Mouse (Mus musculus): ENCODE results near the gene Rab5b. TPM values are rescaled to one million over a fixed set of nuclear protein-coding genes. Genes with fewer than 3 reads are reported as not detected.

Rab5b gene
- total and polyA plus RNA-seq, 2 experiments = 74.0 to 80.5 TPM

DNA sequence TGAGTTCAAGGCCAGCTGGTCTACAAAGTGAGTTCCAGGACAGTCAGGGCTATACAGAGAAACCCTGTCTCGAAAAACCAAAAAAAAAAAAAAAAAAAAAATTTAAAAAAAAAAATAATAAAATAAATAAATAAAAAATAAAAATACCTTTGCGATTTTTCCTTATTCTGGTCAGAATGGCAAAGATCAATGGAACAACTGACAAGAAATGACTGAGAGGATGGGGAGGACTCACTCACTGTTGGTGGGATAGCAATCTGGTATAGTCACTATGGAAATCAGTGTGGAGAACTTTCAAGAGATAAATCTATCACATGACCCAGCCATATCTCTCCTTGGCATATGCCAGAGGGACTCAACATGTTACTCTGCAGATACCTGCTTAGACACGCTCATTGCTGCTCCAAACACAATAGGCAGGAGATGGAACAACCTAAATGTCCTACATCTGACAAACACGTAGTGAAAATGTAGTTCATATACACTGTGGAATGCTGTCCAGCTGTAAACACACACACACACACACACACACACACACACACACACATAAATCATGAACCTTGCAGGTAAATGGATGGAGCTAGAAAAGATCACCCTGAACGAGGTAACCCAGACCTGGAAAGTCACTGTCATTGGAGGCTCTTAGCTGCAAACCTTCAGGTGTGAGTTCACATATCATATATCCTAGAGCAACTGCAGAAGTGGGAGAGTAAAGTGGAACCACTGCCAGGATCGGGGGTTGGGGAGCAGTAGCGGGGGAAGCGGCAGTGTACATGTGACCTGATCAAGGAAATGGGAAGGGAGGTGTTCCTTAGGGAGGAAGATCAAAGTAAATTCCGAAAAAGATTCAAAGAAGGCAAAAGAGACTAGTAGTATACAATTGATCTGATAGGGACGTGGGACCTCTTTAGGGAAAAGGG is 68.4 kb downstream of the Rab5b start:
- peaks cover 13% of the 10 kb centered on the region for H3K36me3 ChIP-seq (ENCODE audit: control insufficient read depth, insufficient read depth, low read length)
- no peak overlapping the region for H3K4me3 ChIP-seq (ENCODE audit: insufficient read depth, low read depth, low read length)
- TF ChIP-seq CTCF (IDR thresholded peaks at IDR 0.05; ENCODE audit: low read depth, low read length) = no peak
- WGBS = 80% methylated on average over 10 of the region's 10 CpGs
- H3K27me3 ChIP-seq (ENCODE audit: control insufficient read depth, insufficient read depth, low read length) = no peaks in the 10 kb centered on the region
- H3K79me2 ChIP-seq (ENCODE audit: control insufficient read depth, insufficient read depth, low read length) = peaks cover 6% of the 10 kb centered on the region; the same call in 1 of the 2 replicates
- no peak overlapping the region for H3K27ac ChIP-seq (replicated peaks; ENCODE audit: insufficient read depth, low read depth, low read length)
- no peak for DNase-seq (ENCODE audit: extremely low read depth, low read depth, low spot score)
- H3K9ac ChIP-seq (ENCODE audit: low read depth, low read length) = no peak overlapping the region
- peaks cover 6% of the 10 kb centered on the region for H3K4me1 ChIP-seq (ENCODE audit: control insufficient read depth, insufficient read depth, low read length)

Other genes with a start within 250 kb of the Rab5b start
- gene Smarcc2, start 237.0 kb downstream of the Rab5b start, total RNA-seq (2014; rRNA removed) = 13.8 and 21.9 TPM in 2 replicates
- 63.1 and 64.5 TPM in 2 replicates for gene Smarcc2, start 237.0 kb downstream of the Rab5b start, polyA plus RNA-seq (2012; rRNA removed)
- gene Myl6, start 202.1 kb downstream of the Rab5b start, total RNA-seq (2014; rRNA removed) = 477 and 556 TPM in 2 replicates
- gene Myl6, start 202.1 kb downstream of the Rab5b start, polyA plus RNA-seq (2012; rRNA removed) = 553 and 575 TPM in 2 replicates
- gene Myl6b, start 197.6 kb downstream of the Rab5b start, total RNA-seq (2014; rRNA removed) = 0.28 and 0.47 TPM in 2 replicates
- gene Myl6b, start 197.6 kb downstream of the Rab5b start, polyA plus RNA-seq (2012; rRNA removed) = 1.1 and 1.6 TPM in 2 replicates
- 7.9 and 10.7 TPM in 2 replicates for gene Esyt1, start 170.4 kb downstream of the Rab5b start, total RNA-seq (2014; rRNA removed)
- gene Esyt1, start 170.4 kb downstream of the Rab5b start, polyA plus RNA-seq (2012; rRNA removed) = 9.2 and 12.8 TPM in 2 replicates
- gene Zc3h10, start 148.5 kb downstream of the Rab5b start, total RNA-seq (2014; rRNA removed) = 3.2 and 4.4 TPM in 2 replicates
- 6.8 and 8.1 TPM in 2 replicates for gene Zc3h10, start 148.5 kb downstream of the Rab5b start, polyA plus RNA-seq (2012; rRNA removed)
- 921 and 1,015 TPM in 2 replicates for gene Rpl41, start 147.0 kb downstream of the Rab5b start, total RNA-seq (2014; rRNA removed)
- gene Rpl41, start 147.0 kb downstream of the Rab5b start, polyA plus RNA-seq (2012; rRNA removed) = 794 TPM in 2 replicates
- gene Pa2g4, start 130.3 kb downstream of the Rab5b start, total RNA-seq (2014; rRNA removed) = 24.7 and 30.0 TPM in 2 replicates
- gene Pa2g4, start 130.3 kb downstream of the Rab5b start, polyA plus RNA-seq (2012; rRNA removed) = 17.6 and 17.8 TPM in 2 replicates
- 92.9 and 115 TPM in 2 replicates for gene Erbb3, start 106.6 kb downstream of the Rab5b start, total RNA-seq (2014; rRNA removed)
- gene Erbb3, start 106.6 kb downstream of the Rab5b start, polyA plus RNA-seq (2012; rRNA removed) = 37.4 and 37.9 TPM in 2 replicates
- 234 and 279 TPM in 2 replicates for gene Rps26, start 69.5 kb downstream of the Rab5b start, total RNA-seq (2014; rRNA removed)
- 425 and 439 TPM in 2 replicates for gene Rps26, start 69.5 kb downstream of the Rab5b start, polyA plus RNA-seq (2012; rRNA removed)
- 0.09 and 0.13 TPM in 2 replicates for gene Ikzf4, start 50.3 kb downstream of the Rab5b start, total RNA-seq (2014; rRNA removed)
- 0.60 and 0.80 TPM in 2 replicates for gene Ikzf4, start 50.3 kb downstream of the Rab5b start, polyA plus RNA-seq (2012; rRNA removed)
- gene Suox, start 22.2 kb downstream of the Rab5b start, total RNA-seq (2014; rRNA removed) = 135 and 145 TPM in 2 replicates
- gene Suox, start 22.2 kb downstream of the Rab5b start, polyA plus RNA-seq (2012; rRNA removed) = 103 and 168 TPM in 2 replicates
- gene Pmel, start 7.9 kb upstream of the Rab5b start, total RNA-seq (2014; rRNA removed) = 0.09 and 0.40 TPM in 2 replicates
- 0.72 and 0.83 TPM in 2 replicates for gene Pmel, start 7.9 kb upstream of the Rab5b start, polyA plus RNA-seq (2012; rRNA removed)
- 4.7 and 7.6 TPM in 2 replicates for gene Cdk2, start 8.8 kb upstream of the Rab5b start, total RNA-seq (2014; rRNA removed)
- gene Cdk2, start 8.8 kb upstream of the Rab5b start, polyA plus RNA-seq (2012; rRNA removed) = 7.0 and 8.3 TPM in 2 replicates
- gene Dgka, start 48.6 kb upstream of the Rab5b start, total RNA-seq (2014; rRNA removed) = 4.1 and 6.5 TPM in 2 replicates
- gene Dgka, start 48.6 kb upstream of the Rab5b start, polyA plus RNA-seq (2012; rRNA removed) = 7.1 and 7.2 TPM in 2 replicates
- 9.5 and 12.7 TPM in 2 replicates for gene Pym1, start 51.6 kb upstream of the Rab5b start, total RNA-seq (2014; rRNA removed)
- gene Pym1, start 51.6 kb upstream of the Rab5b start, polyA plus RNA-seq (2012; rRNA removed) = 15.0 and 15.6 TPM in 2 replicates
- 74.3 and 79.8 TPM in 2 replicates for gene Mmp19, start 94.6 kb upstream of the Rab5b start, total RNA-seq (2014; rRNA removed)
- gene Mmp19, start 94.6 kb upstream of the Rab5b start, polyA plus RNA-seq (2012; rRNA removed) = 48.4 and 67.5 TPM in 2 replicates
- 23.5 and 25.3 TPM in 2 replicates for gene Dnajc14, start 107.8 kb upstream of the Rab5b start, total RNA-seq (2014; rRNA removed)
- gene Dnajc14, start 107.8 kb upstream of the Rab5b start, polyA plus RNA-seq (2012; rRNA removed) = 9.2 and 9.7 TPM in 2 replicates
- gene Tmem198b, start 108.1 kb upstream of the Rab5b start, total RNA-seq (2014; rRNA removed) = 1.3 and 1.6 TPM in 2 replicates
- gene Tmem198b, start 108.1 kb upstream of the Rab5b start, polyA plus RNA-seq (2012; rRNA removed) = 4.5 and 5.7 TPM in 2 replicates
- gene Sarnp, start 121.1 kb upstream of the Rab5b start, total RNA-seq (2014; rRNA removed) = 23.1 and 25.8 TPM in 2 replicates
- 6.7 and 6.9 TPM in 2 replicates for gene Sarnp, start 121.1 kb upstream of the Rab5b start, polyA plus RNA-seq (2012; rRNA removed)
- gene Ormdl2, start 125.4 kb upstream of the Rab5b start, total RNA-seq (2014; rRNA removed) = 73.2 and 76.7 TPM in 2 replicates
- gene Ormdl2, start 125.4 kb upstream of the Rab5b start, polyA plus RNA-seq (2012; rRNA removed) = 93.2 and 94.6 TPM in 2 replicates
- 0.09 and 0.13 TPM in 2 replicates for gene Gdf11, start 195.5 kb upstream of the Rab5b start, total RNA-seq (2014; rRNA removed)
- 0.04 and 0.05 TPM in 2 replicates for gene Gdf11, start 195.5 kb upstream of the Rab5b start, polyA plus RNA-seq (2012; rRNA removed)
- 4.1 and 5.2 TPM in 2 replicates for gene Cd63, start 204.7 kb upstream of the Rab5b start, total RNA-seq (2014; rRNA removed)
- 2.9 and 4.4 TPM in 2 replicates for gene Cd63, start 204.7 kb upstream of the Rab5b start, polyA plus RNA-seq (2012; rRNA removed)
- gene Rdh5, start 226.6 kb upstream of the Rab5b start, total RNA-seq (2014; rRNA removed) = 30.4 and 33.8 TPM in 2 replicates
- 86.2 and 91.8 TPM in 2 replicates for gene Rdh5, start 226.6 kb upstream of the Rab5b start, polyA plus RNA-seq (2012; rRNA removed)
- gene Bloc1s1, start 227.8 kb upstream of the Rab5b start, total RNA-seq (2014; rRNA removed) = 91.1 and 106 TPM in 2 replicates
- 192 and 226 TPM in 2 replicates for gene Bloc1s1, start 227.8 kb upstream of the Rab5b start, polyA plus RNA-seq (2012; rRNA removed)
- gene Itga7, start 237.6 kb upstream of the Rab5b start, total RNA-seq (2014; rRNA removed) = 4.6 and 4.9 TPM in 2 replicates
- gene Itga7, start 237.6 kb upstream of the Rab5b start, polyA plus RNA-seq (2012; rRNA removed) = 9.5 and 11.0 TPM in 2 replicates

Data from liver, adult 2 months (tissue).